In the genomic region with DNA sequence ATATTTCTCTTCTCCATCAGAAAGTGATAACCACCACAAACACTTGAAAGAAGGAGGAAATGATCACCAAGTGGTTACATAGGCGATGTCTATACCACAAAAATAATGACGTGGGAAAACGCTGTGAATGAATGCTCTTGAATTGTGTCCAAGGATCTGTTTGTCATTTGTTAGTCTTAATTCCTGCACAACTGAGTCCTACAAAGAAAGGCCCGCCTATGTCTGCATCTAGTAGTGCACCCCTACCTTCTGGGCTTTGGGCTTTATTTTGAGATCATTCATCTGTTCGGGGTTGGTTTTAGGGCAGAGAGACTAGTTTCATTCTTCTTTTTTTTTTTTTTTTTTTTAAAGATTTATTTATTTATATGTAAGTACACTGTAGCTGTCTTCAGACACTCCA, we compare ENCODE assay signal across 30 mouse cellular contexts. TPM values are rescaled to one million over a fixed set of nuclear protein-coding genes. Genes with fewer than 3 reads are reported as not detected.
"Had no signal": no experiment of that assay in that cellular context is flagged by ENCODE, and none has a peak within 500 bp of the region (broad histone marks: within the 10 kb centered on the region; RNA-seq: fewer than 3 reads in every experiment).

No protein-coding gene starts in this region.

- ATAC-seq: liver, embryonic 12.5 days; liver, postnatal 0 days; lung, postnatal 0 days; midbrain, embryonic 13.5 days; midbrain, embryonic 15.5 days; midbrain, embryonic 16.5 days had no signal

- H3K27me3 ChIP-seq: limb, embryonic 12.5 days; limb, embryonic 13.5 days; limb, embryonic 15.5 days; liver, embryonic 12.5 days; liver, embryonic 13.5 days; liver, embryonic 15.5 days; megakaryocyte, embryonic 14.5 days; midbrain, embryonic 12.5 days; midbrain, embryonic 13.5 days; midbrain, embryonic 15.5 days; neural tube, embryonic 12.5 days; neural tube, embryonic 13.5 days had no signal

- H3K9ac ChIP-seq: limb, embryonic 12.5 days; limb, embryonic 13.5 days; limb, embryonic 15.5 days; liver, embryonic 12.5 days; liver, embryonic 13.5 days; liver, embryonic 14.5 days; liver, embryonic 15.5 days; liver, postnatal 0 days; midbrain, embryonic 12.5 days; midbrain, embryonic 13.5 days; midbrain, embryonic 15.5 days; neural tube, embryonic 12.5 days; neural tube, embryonic 13.5 days had no signal

- H3K27ac ChIP-seq: left cerebral cortex, adult 2 months; limb, embryonic 12.5 days; limb, embryonic 13.5 days; limb, embryonic 15.5 days; liver, embryonic 12.5 days; liver, embryonic 13.5 days; liver, embryonic 14.5 days; liver, embryonic 15.5 days; macrophage; midbrain, embryonic 10.5 days; midbrain, embryonic 12.5 days; midbrain, embryonic 13.5 days; midbrain, embryonic 15.5 days; neural tube, embryonic 12.5 days; neural tube, embryonic 13.5 days had no signal

- DNase-seq: layer of hippocampus, postnatal 36 days; left cerebral cortex, postnatal 4 days; liver; liver, embryonic 13.5 days; liver, postnatal 0 days; lung, adult 18-20 months; lung, postnatal 10 days; lung, postnatal 36 days; midbrain, embryonic 14.5 days had no signal

- H3K4me2 ChIP-seq: limb, embryonic 12.5 days; limb, embryonic 13.5 days; limb, embryonic 15.5 days; liver, embryonic 11.5 days; liver, embryonic 12.5 days; liver, embryonic 13.5 days; liver, embryonic 15.5 days; midbrain, embryonic 11.5 days; midbrain, embryonic 12.5 days; midbrain, embryonic 13.5 days; midbrain, embryonic 15.5 days; neural tube, embryonic 12.5 days; neural tube, embryonic 13.5 days had no signal

- H3K4me3 ChIP-seq: left cerebral cortex, adult 2 months; limb, embryonic 12.5 days; limb, embryonic 13.5 days; limb, embryonic 15.5 days; liver, embryonic 12.5 days; liver, embryonic 13.5 days; liver, embryonic 15.5 days; megakaryocyte, embryonic 14.5 days; midbrain, embryonic 10.5 days; midbrain, embryonic 12.5 days; midbrain, embryonic 13.5 days; midbrain, embryonic 15.5 days; myocyte; neural tube, embryonic 12.5 days; neural tube, embryonic 13.5 days had no signal

- H3K9me3 ChIP-seq: limb, embryonic 12.5 days; limb, embryonic 13.5 days; limb, embryonic 15.5 days; liver, embryonic 12.5 days; liver, embryonic 13.5 days; liver, embryonic 15.5 days; megakaryocyte, embryonic 14.5 days; midbrain, embryonic 10.5 days; midbrain, embryonic 12.5 days; midbrain, embryonic 13.5 days; midbrain, embryonic 15.5 days; neural tube, embryonic 12.5 days; neural tube, embryonic 13.5 days had no signal

- H3K36me3 ChIP-seq: limb, embryonic 12.5 days; limb, embryonic 13.5 days; limb, embryonic 15.5 days; liver, embryonic 12.5 days; liver, embryonic 13.5 days; liver, embryonic 15.5 days; midbrain, embryonic 10.5 days; midbrain, embryonic 12.5 days; midbrain, embryonic 13.5 days; midbrain, embryonic 15.5 days; neural tube, embryonic 12.5 days; neural tube, embryonic 13.5 days had no signal

- H3K4me1 ChIP-seq: limb, embryonic 12.5 days; limb, embryonic 13.5 days; limb, embryonic 15.5 days; liver, embryonic 12.5 days; liver, embryonic 13.5 days; liver, embryonic 15.5 days; megakaryocyte, embryonic 14.5 days; midbrain, embryonic 10.5 days; midbrain, embryonic 12.5 days; midbrain, embryonic 13.5 days; midbrain, embryonic 15.5 days; neural tube, embryonic 12.5 days; neural tube, embryonic 13.5 days had no signal

RNA-seq across cellular contexts. Expression of a gene that starts 47.6 kb away (rescaled TPM):
- polyA plus RNA-seq: limb, embryonic 11.5 days; myocyte had no signal
